Mouse (Mus musculus): Measurements from ENCODE around the gene Trappc10.

DNA sequence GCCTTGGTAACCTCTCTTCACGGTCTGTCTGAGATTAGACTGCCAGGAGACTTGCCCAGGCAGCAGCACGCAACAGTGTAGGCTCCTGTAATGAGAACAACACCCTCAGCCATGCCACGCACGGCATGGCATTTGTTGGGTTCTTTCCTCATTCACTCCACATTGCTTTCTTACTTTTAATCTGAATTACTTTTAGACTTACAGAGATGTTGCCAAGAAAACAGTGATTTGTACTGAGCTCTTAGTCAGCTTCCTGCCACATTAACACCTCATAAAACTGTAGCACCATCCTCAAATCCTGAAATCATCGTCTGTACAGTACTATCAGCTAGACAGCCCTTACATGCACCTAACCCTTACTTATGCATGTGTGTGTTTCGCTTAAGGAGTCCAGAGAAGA lies 25.9 kb downstream of the Trappc10 start:
- TF ChIP-seq CTCF (IDR thresholded peaks at IDR 0.05; ENCODE audit: extremely low read depth, insufficient read depth, low read length) (no peak), POLR2A (IDR thresholded peaks at IDR 0.05; ENCODE audit: extremely low read depth, insufficient read depth, low read length) (no peak)

All from cortical plate, adult 2 months (tissue).